Mouse (Mus musculus): ENCODE measurements at regions not wholly inside any gene's neighbourhood (a gene's known extent, or its start where the extent isn't known, plus 50 kb on each side); places are given as distances from the start of the nearest gene placed in this dataset.

GRCm38 (mm10) chr13:99097606-99098545 lies 86.7 kb upstream of the Zfp366 start:
- no peak for DNase-seq (ENCODE audit: low spot score in 2 of 2)

DNA sequence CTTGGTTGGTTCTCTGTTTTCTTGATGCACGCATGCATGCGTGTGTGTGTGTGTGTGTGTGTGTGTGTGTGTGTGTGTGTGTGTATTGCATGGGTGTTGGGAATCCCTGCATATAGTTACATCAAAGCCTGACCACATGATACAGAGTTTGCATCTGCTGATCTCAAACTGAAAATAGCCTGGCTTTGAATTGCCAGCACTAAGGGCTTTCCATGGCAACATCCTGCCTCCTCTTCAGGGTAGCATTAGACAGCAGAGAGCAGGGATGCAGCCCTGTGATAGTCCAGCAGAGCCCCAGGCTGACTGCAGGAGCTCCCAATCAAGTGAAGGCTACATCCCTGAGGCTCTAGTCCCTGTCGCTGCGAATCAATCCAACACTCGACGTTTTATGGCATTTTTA lies 87.8 kb upstream of the Zfp366 start:
- DNase-seq (ENCODE audit: low spot score in 2 of 2): no peak

GRCm38 (mm10) chr13:99095006-99095405 lies 89.6 kb upstream of the Zfp366 start:
- no peak for DNase-seq (ENCODE audit: low spot score in 2 of 2)

DNA sequence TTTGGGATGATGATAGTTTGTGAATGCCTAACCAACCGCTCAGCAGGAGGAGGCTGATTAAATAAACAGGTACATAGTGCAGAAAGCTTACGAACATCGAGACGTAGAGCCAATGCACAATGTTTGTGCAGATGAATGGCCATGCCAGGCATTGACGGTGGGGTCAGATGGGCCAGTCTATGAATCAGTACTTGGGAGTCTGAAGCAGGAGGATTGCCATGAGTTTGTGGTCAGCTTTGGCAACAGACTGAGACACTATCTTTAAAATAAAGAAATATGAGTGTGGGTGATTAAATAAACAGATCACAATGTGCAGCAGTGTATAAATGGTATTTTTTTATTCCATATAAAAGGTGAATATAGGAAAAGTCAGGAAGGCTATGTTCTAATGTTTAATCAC lies 90.4 kb upstream of the Zfp366 start:
- no peak for DNase-seq (ENCODE audit: low spot score in 2 of 2)

DNA sequence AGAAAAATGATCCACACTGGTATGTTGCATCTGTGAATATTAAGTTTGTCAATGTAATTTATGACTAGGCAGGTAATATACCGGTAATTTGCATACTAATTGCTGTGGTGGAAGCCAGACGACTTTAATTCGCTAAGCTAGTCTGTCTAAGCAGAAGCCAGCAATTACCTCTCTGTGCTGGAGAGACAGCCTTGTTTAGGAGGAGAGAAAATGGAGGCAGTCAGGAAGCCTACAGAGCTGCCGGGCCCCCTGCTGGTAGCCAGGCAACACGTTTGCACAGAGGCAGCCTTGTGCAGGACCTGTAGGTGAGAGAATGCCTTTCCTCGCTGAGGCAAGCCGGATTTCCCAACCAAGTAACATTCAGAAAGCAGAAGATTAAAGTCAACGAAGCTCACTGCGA lies 91.4 kb upstream of the Zfp366 start:
- DNase-seq (ENCODE audit: low spot score in 2 of 2): peak; percentile 60 to 88

GRCm38 (mm10) chr13:99092279-99092930 lies 92.2 kb upstream of the Zfp366 start:
- no peak for DNase-seq (ENCODE audit: low spot score in 2 of 2)

GRCm38 (mm10) chr13:99091562-99092278 lies 92.9 kb upstream of the Zfp366 start:
- DNase-seq (ENCODE audit: low spot score in 2 of 2): no peak

GRCm38 (mm10) chr13:99090361-99090760 lies 94.3 kb upstream of the Zfp366 start:
- DNase-seq (ENCODE audit: low spot score in 2 of 2): no peak

GRCm38 (mm10) chr13:99088285-99088684 lies 96.3 kb upstream of the Zfp366 start:
- DNase-seq (ENCODE audit: low spot score in 2 of 2): no peak

- DNase-seq (ENCODE audit: low spot score in 2 of 2): no peak
Measured at GRCm38 (mm10) chr13:99079331-99079761, 95.0 kb upstream of the 1700024P04Rik start.

GRCm38 (mm10) chr13:99078643-99079042 lies 94.3 kb upstream of the 1700024P04Rik start:
- DNase-seq (ENCODE audit: low spot score in 2 of 2): no peak

DNA sequence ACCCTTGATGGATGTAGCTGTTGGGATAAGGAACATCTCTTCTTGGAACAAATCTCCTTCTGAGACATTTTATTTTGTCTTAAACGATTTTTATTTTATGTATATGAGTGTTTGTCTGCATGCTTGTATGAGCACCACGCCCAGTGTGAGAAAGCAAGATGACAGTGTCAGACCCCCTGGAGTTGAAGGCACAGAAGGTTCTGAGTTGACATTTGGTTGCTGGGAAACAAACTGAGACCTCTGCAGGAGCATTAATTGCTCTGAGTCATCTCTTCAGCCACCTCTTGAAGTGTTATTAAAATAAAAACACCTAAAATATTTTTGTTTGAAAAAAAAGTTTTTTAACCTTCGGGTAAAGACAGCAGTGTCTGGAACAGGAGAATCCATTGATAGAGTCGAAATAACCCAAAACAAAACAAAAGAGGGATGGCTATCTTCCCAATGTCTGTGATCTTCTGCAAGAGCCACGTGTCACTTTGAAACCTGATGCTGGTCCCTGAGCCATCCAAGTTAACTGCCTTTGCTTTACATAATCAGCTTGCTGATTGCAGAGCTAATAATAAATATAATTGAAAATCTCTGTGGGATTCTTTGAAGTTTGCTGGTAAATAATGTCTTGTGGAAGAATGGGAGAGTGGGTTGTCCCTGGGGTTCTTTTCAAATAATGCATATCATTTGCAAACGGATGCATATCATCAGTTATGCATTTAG lies 92.8 kb upstream of the 1700024P04Rik start:
- DNase-seq (ENCODE audit: low spot score in 2 of 2): no peak

- DNase-seq (ENCODE audit: low spot score in 2 of 2): no peak
Measured at GRCm38 (mm10) chr13:99075467-99075866, 91.1 kb upstream of the 1700024P04Rik start.

GRCm38 (mm10) chr13:99071821-99072414 lies 87.6 kb upstream of the 1700024P04Rik start:
- DNase-seq (ENCODE audit: low spot score in 2 of 2): no peak

- no peak for DNase-seq (ENCODE audit: low spot score in 2 of 2)
Measured at GRCm38 (mm10) chr13:99071413-99071812, 87.0 kb upstream of the 1700024P04Rik start.

DNA sequence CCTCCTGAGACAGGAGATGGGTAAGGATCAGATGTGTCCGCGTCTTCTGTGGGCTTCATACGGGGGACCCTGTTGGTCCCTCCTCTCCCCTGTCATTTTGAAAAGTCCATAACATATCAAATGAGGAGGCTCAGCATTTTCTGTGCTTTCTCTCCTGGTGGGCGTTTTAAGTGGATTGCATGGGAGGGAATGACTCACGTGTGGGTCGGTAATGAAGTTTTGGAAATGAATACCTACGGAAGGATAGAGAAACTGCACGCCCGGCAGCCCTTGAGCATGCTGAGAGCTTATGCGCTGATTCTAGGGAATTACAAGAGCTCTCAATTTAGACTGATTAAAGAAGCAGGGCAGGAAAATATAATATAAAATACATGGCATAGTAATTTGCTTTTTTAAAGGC lies 85.4 kb upstream of the 1700024P04Rik start:
- no peak for DNase-seq (ENCODE audit: low spot score in 2 of 2)

DNA sequence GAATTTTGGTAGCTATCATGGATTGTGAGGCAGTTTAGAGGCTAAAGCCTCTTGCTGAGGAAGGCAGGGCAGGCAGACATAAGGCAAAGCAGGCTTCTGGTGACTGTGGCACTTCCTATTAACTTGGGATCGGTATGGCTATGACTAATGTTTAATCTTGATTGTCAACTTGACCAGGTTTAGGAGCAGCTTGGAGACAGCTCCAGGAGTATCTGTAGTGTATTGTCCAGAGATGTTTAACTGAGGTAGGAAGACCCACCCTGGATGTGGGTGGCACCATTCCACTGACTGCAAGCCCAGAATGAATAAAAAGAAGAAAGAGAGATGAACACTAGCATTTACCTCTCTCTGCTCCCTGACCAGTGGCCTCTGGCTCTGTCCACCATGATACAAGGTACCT lies 83.1 kb upstream of the 1700024P04Rik start:
- no peak for DNase-seq (ENCODE audit: low spot score in 2 of 2)

- no peak for DNase-seq (ENCODE audit: low spot score in 2 of 2)
Measured at GRCm38 (mm10) chr13:99063431-99063830, 79.1 kb upstream of the 1700024P04Rik start.

GRCm38 (mm10) chr13:99062936-99063335 lies 78.6 kb upstream of the 1700024P04Rik start:
- peak in 1 of 2 experiments; percentile 57 for DNase-seq (ENCODE audit: low spot score in 2 of 2)

GRCm38 (mm10) chr13:99058131-99058970 lies 74.0 kb upstream of the 1700024P04Rik start:
- DNase-seq (ENCODE audit: low spot score in 2 of 2): no peak

All from layer of hippocampus, adult 18-20 months (tissue).